Mouse (Mus musculus) stomach, postnatal 0 days (tissue): ENCODE results near the gene Mpp2. TPM values are rescaled to one million over a fixed set of nuclear protein-coding genes. Genes with fewer than 3 reads are reported as not detected.

ENCODE experiments used
- ATAC-seq: fragments of 200-750 bp; cut with Nextera tagmentation; 2 replicates; pipeline ENCODE4 v1.8.0; 2017; ENCODE audit not compliant: low FRiP score, low TSS enrichment
- DNase-seq: peaks from one replicate; pipeline ENCODE4 v3.0.0-alpha.2; 2016; ENCODE audit warnings: low spot score
- H3K27ac ChIP-seq: fragments of 300-500 bp; sonication (generic); replicated peaks from 2 replicates; pipeline ENCODE4 v1.5.1; 2014; ENCODE audit warnings: mild to moderate bottlenecking, control low read depth
- H3K27me3 ChIP-seq: fragments of 300-500 bp; sonication (generic); 2 replicates; pipeline ENCODE4 v1.6.1; 2014; ENCODE audit warnings: low read length; ENCODE audit not compliant: control insufficient read depth, insufficient read depth
- H3K36me3 ChIP-seq: fragments of 300-500 bp; sonication (generic); 2 replicates; pipeline ENCODE4 v1.6.1; 2014; ENCODE audit warnings: low read length, mixed read lengths; ENCODE audit not compliant: control insufficient read depth, insufficient read depth
- H3K4me1 ChIP-seq: fragments of 300-500 bp; sonication (generic); replicated peaks from 2 replicates; pipeline ENCODE4 v1.6.1; 2014; ENCODE audit warnings: antibody characterized with exemption; ENCODE audit not compliant: control insufficient read depth, insufficient read depth
- H3K4me2 ChIP-seq: fragments of 300-500 bp; sonication (generic); replicated peaks from 2 replicates; pipeline ENCODE4 v1.6.1; 2014; ENCODE audit warnings: low read depth, mild to moderate bottlenecking, control low read depth, moderate library complexity
- H3K4me3 ChIP-seq: fragments of 300-500 bp; sonication (generic); 2 replicates; pipeline ENCODE4 v1.5.1; 2014; ENCODE audit warnings: low read depth, low read length, control low read depth
- H3K9ac ChIP-seq: fragments of 300-500 bp; sonication (generic); 2 replicates; pipeline ENCODE4 v1.6.1; 2014; ENCODE audit warnings: mild to moderate bottlenecking, low read length, control low read depth, mixed read lengths
- H3K9me3 ChIP-seq: fragments of 300-500 bp; sonication (generic); 2 replicates; pipeline ENCODE4 v1.6.1; 2016; ENCODE audit warnings: low read length; ENCODE audit not compliant: control insufficient read depth
- CTCF ChIP-seq: IDR thresholded peaks from 2 replicates; pipeline ENCODE4 v1.5.1; 2016; ENCODE audit warnings: antibody characterized with exemption, low read depth, mild to moderate bottlenecking, moderate library complexity
- EP300 ChIP-seq: optimal IDR thresholded peaks from 2 replicates; pipeline ENCODE3; 2016; ENCODE audit warnings: antibody characterized with exemption
- whole genome bisulfite sequencing: fragments of 180-500 bp; shearing (Covaris S2); extraction: QIAGEN DNeasy Blood & Tissue Kit; methylation state at CpG from one replicate; pipeline ENCODE4 v1.1.7; 2014; 5-methylcytosine and 5-hydroxymethylcytosine counted together
- polyA plus RNA-seq: library from polyadenylated mRNA; unstranded; fragments of >200 nt; fragmentation: Nextera tagmentation; extraction: Ambion mirVana; gene quantifications from 2 replicates; pipeline ENCODE4 v1.2.1, GENCODE M21; 2015

Mpp2 gene
- polyA plus RNA-seq, 1 experiment from 2014 or later, result 2.8 TPM

DNA sequence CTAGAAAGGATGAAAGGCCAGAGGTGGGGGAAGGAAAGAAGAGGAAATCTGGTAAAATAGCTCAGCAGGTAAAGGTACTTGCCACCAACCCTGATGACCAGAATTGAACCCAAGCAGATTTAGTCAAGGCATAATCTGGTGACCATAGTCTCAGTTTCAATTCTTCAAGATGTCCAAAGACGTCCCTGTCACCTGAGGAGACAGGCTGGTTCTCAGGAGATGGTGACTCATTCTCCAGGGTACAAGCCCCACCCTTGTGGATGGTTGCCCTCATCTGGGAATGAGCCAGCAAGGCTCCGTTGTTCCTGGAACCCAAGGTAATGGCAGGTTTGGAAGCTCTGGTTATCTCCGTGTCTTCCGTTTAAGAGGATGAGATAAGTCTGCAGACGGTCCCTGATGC lies 23.3 kb upstream of the Mpp2 start:
- TF ChIP-seq EP300 (no peak), CTCF (no peak)
- Histone ChIP-seq H3K4me1 (no peaks in the 10 kb centered on the region), H3K9ac (no peak overlapping the region), H3K9me3 (no peaks in the 10 kb centered on the region), H3K36me3 (no peaks in the 10 kb centered on the region), H3K27ac (no peak overlapping the region), H3K4me3 (no peak overlapping the region), H3K27me3 (peaks cover 8% of the 10 kb centered on the region), H3K4me2 (no peak overlapping the region)
- ATAC-seq, result no peak
- WGBS, result 67% methylated on average over 5 of the region's 5 CpGs
- DNase-seq, result no peak

- Histone ChIP-seq H3K4me1 (no peaks in the 10 kb centered on the region), H3K27ac (no peak within 1 kb of the TSS), H3K27me3 (peaks cover 13% of the 10 kb centered on the region), H3K9ac (no peak within 1 kb of the TSS), H3K4me2 (no peak within 1 kb of the TSS; the same call in 1 of the 2 replicates), H3K4me3 (peak within 1 kb of the TSS; percentile 10; the same call in 1 of the 2 replicates), H3K36me3 (no peaks in the 10 kb centered on the region), H3K9me3 (no peaks in the 10 kb centered on the region)
- no peak for ATAC-seq
- DNase-seq, result no peak
- no peak for TF ChIP-seq CTCF
- TF ChIP-seq EP300, result no peak
- WGBS, result 9% methylated on average over 9 of the region's 9 CpGs
These were observed 19.4 kb upstream of the Mpp2 start, which contains the start of gene Pyy for GRCm38 (mm10) chr11:102107732-102108131. Gene Pyy (minus strand): TSS chr11:102107832.

- Histone ChIP-seq H3K4me3 (peak overlapping the region; percentile 10; the same call in 1 of the 2 replicates), H3K4me1 (no peaks in the 10 kb centered on the region), H3K4me2 (no peak overlapping the region; the same call in 1 of the 2 replicates), H3K9me3 (no peaks in the 10 kb centered on the region), H3K36me3 (no peaks in the 10 kb centered on the region), H3K27me3 (peaks cover 13% of the 10 kb centered on the region), H3K9ac (no peak overlapping the region), H3K27ac (no peak overlapping the region)
- WGBS, result 5% methylated on average over 17 of the region's 21 CpGs
- no peak for TF ChIP-seq CTCF
- TF ChIP-seq EP300, result no peak
- no peak for ATAC-seq
- peak; percentile 27 for DNase-seq
These were observed 18.6 kb upstream of the Mpp2 start for GRCm38 (mm10) chr11:102106911-102107310.

GRCm38 (mm10) chr11:102102485-102103258 lies 14.4 kb upstream of the Mpp2 start:
- DNase-seq (peak; percentile 73), ATAC-seq (no peak; the same call in 1 of the 2 replicates)
- Histone ChIP-seq H3K4me1 (no peaks in the 10 kb centered on the region), H3K4me3 (no peak overlapping the region), H3K9ac (no peak overlapping the region), H3K4me2 (no peak overlapping the region), H3K36me3 (no peaks in the 10 kb centered on the region), H3K27ac (no peak overlapping the region), H3K9me3 (no peaks in the 10 kb centered on the region), H3K27me3 (peaks cover 9% of the 10 kb centered on the region)
- TF ChIP-seq EP300 (no peak), CTCF (peak; percentile 88)
- 19% methylated on average over 17 of the region's 17 CpGs for WGBS

GRCm38 (mm10) chr11:102101219-102101618 lies 12.9 kb upstream of the Mpp2 start, which contains the start of gene Ppy:
Gene Ppy (minus strand): TSS chr11:102101319.
- ATAC-seq (no peak), DNase-seq (no peak)
- Histone ChIP-seq H3K27ac (no peak within 1 kb of the TSS), H3K4me3 (no peak within 1 kb of the TSS), H3K9me3 (no peaks in the 10 kb centered on the region), H3K36me3 (no peaks in the 10 kb centered on the region), H3K27me3 (peaks cover 4% of the 10 kb centered on the region; the same call in 1 of the 2 replicates), H3K4me1 (peaks cover 8% of the 10 kb centered on the region), H3K4me2 (no peak within 1 kb of the TSS), H3K9ac (no peak within 1 kb of the TSS)
- TF ChIP-seq CTCF (no peak), EP300 (no peak)
- WGBS, result 78% methylated on average over 4 of the region's 4 CpGs

DNA sequence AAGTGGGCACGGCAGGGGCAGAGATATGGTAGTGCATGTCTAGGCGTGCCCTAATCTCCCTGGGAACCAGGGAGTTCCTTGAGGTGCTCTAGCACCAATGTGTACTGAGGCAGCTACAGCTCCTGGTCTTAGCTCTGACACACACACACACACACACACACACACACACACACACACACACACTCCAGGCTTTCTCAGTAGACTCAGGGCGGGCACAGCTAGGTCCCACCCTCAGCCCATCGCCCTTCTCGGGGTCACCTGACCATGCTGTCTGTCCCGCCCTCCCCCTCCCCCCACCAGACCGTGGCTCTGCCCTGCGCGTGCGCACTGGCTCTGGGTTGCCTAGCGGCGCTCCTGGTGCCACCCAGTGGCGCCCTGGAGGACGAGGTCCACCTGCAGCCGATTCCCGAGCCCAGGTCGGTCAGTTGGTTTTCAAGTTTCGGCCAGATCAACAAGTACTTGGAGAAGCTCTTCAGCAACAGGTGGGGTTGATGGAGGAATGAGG lies 8.6 kb upstream of the Mpp2 start:
- ATAC-seq (peak; percentile 96), DNase-seq (peak; percentile 97)
- Histone ChIP-seq H3K4me3 (peak overlapping the region; percentile 20), H3K9ac (0 out of 2 replicates have a peak overlapping the region, but pooled peaks have one; percentile 27), H3K36me3 (no peaks in the 10 kb centered on the region), H3K4me2 (peak overlapping the region; percentile 51), H3K27ac (peak overlapping the region; percentile 63), H3K4me1 (peaks cover 8% of the 10 kb centered on the region), H3K9me3 (no peaks in the 10 kb centered on the region), H3K27me3 (no peaks in the 10 kb centered on the region)
- TF ChIP-seq CTCF (peak; percentile 80), EP300 (no peak)
- 4% methylated on average over 16 of the region's 18 CpGs for WGBS
